Mouse (Mus musculus): ENCODE results near the gene Adck1. TPM values are rescaled to one million over a fixed set of nuclear protein-coding genes. Genes with fewer than 3 reads are reported as not detected.

Adck1 gene
- polyA plus RNA-seq, 2 experiments from 2014 or later, result 11.5 to 21.0 TPM

DNA sequence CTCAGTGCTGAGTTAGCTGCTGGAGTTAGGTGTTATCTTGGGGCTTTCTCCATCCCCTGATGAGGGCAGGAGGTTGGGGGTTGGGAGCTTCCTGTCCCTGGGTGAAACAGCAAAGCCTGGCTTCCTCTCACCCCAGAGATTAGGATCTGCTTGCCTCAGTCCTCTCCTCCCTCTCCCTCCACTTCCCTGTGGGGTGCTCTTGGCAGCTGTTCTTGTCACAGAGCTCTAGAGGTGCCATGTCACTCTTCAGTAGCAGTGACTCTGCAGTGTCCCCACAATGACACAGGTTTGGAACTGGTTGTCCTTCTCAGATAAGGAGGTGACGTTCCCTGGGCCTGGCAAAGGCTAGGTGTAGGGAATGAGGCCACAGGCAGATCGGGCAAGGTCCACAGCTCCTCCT lies 68.4 kb downstream of the Adck1 start:
- ATAC-seq, result peak; percentile 89

DNA sequence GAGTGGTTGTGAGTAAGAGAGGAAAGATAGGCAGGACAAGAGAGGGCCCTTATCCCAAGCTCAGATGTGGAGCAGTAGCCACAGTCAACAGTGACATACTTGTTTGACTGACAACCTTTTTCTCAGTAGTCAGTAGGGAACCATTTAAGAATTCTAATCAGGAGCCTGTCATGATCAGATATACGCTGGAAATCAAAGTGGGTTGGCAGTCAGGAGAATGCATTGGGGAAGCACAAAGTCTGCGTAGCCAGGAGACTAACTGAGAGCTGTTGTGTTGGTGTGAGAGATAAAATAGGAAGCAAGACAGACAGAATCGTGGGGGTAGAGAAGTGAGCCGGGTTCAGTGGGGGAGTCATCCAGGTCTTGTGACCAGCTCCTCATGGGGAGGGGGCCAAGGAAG lies 71.9 kb downstream of the Adck1 start:
- no peak for ATAC-seq

DNA sequence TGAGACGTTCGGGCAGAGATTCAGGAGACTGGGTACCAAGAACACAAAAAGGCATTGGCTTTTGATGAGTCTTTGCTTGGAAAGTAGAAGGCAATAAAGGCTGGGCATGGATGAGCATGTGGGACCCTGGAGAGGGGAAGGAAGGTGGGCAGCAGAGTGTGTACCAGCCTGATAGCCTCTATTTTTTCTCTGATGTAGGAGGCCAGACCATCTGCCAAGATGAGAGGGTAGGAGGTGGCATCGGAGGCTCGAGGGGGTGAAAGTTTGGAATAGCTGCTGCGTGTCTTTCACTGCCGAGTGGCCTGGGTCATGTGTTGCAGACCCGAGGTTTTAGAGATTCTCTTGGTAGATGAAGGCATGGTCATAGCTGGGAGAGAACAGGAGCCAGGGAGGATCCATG lies 72.8 kb downstream of the Adck1 start:
- no peak for ATAC-seq

DNA sequence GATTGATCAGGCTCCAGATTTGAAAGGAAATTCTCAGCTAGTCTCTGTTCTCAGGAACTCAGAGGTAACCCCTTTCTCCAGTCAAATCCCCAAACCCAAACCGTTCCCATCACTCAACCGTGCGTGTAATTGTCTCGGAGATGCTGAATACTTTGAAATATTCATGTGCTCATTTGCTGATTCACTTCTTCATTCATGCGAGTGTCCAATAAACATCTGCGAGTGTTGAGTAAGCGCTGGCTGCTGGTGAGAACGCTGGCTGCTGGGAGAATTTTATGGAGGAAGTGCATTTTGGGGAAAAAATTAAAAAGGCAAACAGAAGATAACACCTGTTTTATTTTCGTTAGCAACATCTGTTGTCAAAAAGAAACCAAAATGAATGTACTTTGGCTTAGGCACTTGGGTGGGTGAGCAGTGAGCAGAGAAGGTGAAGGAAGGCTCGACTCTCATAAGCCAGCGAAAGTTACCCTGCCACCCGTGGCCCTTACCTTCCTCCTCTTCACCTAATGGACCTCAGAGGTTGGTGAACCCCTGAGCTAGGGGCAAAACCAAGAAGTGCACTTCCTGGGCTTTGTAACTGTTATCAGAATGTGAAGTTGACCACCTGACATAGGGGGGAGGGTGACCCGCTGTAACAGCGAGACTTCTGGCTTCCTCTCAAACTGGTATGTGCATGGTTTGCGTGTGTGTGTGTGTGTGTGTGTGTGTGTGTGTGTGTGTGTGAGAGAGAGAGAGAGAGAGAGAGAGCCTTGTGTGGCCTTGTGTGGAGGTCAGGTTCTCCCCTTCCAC lies 76.8 kb downstream of the Adck1 start:
- peak; percentile 68 for ATAC-seq

DNA sequence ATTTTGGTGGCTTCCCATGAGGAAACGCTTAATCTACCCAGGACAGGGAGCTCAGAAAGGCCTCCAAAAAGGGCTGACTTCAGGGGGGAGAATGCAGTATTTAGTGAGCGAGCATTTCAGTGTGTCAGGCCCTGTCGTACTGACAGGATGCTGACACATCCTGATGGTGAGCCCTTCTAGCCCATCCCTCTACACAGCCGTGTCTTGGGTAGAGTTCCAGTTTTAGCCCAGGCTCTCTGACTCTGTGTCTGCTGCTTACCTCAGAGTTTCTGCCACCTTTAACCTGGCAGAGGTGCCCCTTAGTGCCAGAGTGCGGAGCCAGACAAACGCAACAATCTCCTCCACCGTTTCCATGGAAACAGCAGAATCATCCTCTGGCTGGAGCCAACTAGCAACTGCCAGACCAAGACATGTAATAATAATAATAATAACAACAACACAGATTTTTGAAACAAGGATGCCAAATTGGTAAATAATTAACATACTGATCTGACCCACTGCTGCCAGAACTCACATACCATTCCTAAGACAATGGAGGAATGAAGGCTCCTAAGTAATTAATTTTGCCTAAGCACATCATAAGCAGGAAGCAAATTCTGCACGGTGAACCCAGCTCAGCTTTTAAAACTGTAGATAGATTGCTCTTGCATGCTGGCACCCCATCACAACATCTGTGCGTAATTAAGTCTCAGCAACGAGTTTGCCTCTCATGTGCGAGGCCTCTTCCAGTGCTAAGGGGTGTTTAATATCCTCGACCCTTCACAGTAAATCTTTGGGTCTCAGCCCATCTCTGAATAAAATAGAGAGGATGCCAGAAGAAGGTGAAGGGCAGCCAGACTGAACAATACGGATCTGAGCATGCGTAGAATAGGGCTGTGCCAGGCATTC lies 81.8 kb downstream of the Adck1 start:
- no peak for ATAC-seq

DNA sequence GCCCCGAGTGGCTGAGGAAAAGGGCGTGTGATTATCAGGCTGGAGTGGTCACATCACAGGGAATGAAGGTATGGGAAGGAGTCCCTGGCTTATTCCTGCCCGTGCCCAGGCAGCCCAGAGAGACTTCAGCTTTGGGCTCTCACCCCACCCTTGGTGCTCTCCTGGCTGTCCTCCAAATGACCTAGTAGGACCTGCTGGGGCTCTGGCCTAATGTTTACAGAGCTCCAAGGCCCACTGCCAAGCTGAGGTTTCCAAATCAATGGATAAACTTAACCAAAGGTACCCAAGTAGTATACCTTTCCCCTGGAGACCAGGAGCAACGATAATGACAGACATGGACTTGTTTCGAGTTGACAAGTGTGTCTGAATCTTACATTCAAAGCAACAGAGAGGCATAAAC lies 83.7 kb downstream of the Adck1 start:
- no peak for ATAC-seq

DNA sequence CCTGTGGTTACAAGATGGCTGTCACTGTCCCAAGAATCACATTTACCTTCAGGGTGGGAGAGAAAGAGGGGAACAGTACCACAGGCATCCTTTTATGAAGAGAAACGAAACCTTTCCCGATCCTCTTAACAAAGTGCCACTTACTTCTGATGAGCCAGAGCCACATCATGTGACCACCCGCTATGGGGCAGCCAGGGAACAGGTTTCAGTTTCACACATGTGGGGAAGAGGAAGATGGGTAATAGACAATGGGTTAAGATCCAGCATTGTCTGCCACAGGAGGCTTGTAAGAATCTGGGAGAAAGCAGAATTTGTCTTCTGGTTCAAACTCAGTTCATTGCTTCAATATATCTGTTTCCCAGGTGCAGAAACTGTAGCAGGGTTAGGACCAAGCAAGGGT lies 85.1 kb downstream of the Adck1 start:
- no peak for ATAC-seq

DNA sequence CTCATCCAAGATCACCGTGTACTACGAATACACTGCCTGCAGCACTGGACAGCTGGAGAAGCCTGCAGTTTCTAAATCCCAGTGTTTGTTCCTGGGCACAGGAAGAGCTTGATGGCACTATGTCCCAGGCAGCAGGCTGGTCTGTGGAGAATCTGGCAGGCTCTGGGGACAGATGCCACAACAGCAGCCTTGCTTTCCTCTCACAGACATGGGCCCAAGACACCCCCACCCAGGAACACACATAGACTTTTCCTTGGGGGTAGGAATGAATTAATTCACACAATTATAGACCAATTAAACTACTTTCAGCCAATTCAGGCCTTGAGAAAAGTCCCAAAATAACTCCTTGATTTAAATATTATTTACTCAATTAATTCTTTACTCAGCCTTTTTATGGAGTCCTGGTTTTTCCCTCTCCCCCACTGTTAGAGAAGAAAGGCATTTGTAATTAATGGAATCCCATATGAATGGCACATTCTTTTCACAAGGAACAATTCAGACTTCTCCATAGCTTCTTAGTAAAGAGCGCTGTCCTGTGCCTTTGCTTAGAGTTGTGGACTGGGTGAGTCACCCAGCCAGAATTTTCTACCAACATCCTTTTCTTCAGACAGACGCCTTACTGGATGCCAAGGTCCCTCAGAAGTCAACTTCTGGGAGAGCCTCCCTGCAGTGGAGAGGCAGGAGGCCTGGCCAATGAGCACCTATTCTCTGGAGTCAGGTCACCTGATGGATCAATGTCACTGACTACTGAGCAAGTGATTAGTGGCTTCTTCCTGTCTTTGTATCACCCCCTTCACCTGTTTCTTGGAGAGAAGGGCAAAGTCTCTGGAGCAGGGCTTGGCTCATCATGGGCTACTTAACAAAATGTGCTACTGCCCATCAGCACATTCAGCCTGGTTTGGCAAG lies 90.6 kb downstream of the Adck1 start:
- no peak for ATAC-seq

DNA sequence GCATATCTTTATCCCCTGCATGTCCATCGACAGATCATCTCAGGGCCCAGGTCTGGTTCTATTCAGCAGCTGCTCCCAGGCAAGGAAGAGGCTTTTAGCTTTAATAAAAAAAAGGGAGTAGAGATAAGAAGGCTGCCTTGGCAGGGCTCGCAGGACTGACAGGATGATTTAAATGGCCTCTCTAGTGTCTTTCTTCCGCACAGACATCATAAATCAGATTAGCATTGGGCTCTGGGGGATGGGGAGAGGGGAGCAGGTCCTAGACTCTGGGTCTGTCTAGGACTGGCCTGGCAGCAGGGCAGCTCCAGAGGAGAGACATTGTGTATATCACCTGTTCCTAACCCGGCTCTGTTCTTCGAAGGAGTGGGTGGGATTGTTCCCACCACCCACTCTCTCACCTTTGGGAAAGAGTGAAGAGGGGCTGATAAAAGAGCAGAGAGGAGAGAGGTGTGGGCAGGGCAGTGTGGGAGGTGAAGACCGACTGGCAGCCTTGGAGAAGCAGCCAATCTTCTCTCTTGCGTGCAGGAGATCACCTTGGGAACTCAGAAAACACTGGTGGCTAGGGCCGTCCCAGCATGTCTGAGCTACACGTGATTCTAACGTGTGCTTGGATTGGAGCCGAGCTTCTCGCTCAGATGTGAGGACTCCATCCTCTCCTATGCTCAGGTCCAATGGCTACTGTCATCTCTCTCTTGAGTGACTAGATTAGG lies 94.5 kb downstream of the Adck1 start:
- no peak for ATAC-seq

DNA sequence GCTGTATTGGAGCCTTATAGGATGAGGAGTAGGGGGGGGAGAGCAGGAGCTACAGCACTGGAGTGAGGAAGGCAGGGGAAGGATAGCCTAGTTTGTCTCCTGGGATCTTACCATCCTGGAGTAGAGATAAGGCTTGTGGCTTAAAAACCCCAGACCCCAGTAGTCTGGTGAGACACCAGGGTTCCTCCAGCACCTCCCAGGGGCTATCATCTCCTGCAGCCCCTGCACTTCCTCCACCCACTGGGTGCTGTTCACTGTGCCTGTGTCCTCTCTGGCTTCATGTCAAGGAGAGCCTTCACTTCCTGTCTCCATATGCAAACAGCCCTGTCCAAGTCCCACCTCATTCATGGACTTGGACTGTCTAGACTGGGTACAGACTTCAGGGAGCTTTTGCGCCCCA lies 96.7 kb downstream of the Adck1 start:
- no peak for ATAC-seq

DNA sequence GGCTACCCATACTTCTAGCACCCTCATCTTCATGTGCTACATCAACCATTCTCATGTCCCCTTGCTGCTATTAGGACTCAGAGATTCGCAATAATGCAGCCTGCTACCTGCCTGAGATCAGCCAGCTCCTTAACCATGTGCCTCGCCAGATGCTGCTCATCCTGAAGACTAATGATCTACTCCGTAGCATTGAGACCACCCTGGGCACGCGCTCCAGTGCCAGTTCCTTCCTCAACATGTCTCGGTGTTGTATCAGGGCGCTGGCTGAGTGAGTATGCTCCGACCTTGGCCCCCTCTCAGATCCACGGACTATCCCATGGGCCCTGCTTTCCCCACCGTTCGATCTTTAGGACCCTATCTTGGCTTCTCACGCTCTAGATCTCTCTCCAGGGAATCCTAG lies 98.6 kb downstream of the Adck1 start:
- ATAC-seq, result no peak

DNA sequence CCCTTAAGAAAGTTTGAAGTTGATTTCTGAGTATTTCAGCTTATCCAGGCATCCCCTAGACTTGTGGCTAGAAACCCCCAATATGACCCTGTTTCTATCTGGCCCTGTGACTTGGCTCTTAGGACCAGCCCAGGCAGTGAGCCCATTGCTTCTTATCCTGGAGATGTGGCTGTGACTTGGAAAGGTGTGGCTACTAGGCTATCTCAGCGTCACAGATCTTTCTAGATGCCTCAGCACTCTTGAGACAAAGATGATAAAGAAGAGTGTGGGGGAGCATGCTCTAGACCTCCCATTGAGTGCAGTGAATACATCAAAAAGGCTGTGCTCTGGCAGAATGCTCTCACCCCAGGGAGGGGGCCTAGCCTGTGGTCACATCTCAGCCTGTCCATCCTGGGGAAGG lies 99.1 kb downstream of the Adck1 start:
- no peak for ATAC-seq

DNA sequence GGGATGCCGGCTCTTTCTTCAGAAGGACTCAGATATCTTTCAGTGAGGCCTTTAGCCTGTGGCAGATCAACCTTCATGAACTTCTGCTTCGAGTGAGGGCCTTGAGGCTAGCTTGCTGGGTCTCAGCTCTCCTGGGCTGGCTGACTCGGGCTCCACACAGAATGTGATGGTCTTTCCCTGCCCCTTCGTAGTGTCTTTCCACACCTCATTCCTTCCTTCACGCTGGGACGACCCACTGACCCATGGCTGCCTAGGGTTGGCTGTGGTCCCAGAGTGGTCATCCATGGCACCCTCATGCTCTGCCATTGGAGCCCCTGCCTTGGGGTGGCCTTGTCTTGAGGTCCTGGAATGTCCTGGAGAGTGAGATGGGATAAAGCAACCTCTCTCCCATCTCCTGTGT lies 100.7 kb downstream of the Adck1 start:
- ATAC-seq, result no peak

DNA sequence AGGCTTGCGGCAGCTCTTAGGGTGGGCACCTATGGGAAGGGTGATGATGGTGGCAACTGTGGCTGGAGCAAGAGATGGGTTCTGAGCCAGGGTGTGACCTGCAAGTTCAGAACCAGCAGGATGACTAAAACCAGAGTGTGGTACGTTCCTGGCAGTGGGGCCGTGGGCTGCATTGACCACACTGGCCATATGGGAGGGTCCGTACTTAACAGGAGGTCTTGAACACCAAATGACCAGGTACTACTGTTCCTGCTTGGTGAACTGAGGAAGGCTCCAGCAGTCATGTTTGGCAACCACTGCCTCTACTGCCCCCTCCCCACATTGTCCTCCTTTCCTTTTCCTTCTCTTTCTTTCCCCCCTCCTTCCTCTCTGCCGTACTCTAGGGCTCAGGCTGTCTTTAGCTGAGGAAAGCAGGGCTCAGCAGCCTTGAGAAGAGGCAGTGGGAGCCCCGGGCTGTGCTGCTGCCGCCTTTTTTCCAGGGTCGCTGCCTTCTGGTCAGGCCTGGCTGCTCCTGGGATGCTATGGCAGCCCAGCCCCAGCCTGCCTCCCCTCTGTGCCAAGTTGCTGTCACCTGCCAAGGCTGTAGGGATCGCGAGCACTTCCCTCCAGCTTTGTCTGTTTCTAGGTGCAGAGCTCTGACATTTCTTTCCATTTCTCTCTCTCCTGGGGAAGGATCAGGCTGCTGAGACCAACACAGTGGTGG lies 103.4 kb downstream of the Adck1 start:
- no peak for ATAC-seq

DNA sequence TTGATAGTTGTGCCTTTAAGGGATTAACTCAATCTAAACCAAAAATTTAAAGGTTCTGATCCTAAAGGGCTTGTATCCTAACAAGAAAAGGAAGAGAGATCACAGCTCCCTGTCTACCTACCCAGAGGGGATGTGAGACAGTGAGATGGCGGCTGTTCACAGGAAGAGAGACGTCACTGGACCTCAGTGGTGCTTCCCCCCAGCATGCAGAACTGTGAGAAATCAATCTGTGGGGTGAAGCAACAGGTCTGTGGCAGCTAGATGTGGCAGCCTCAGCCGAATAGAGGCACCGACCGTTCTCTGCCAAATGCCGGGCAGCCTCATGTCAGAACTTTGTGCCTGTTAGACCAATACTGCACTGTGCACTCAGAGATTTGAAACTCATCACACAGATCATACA lies 106.4 kb downstream of the Adck1 start:
- peak; percentile 94 for ATAC-seq

DNA sequence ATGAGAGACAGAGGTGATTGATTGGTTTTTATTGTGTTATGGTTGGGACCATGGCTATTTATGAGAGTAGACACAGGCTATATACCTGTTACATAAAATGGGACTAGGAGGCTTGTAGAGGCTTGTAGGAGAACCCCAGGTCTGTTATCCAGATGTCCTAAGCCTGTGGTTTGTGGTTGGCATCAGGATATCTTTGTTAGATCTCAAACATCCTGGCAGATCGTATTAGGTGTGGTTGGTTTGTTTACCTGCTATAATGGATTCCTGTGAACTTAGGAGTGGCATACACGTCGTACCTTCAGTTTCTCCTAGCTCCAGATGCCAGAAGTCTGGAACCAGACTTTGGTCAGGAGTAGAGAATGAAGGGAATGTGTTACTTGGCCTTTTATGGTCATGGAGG lies 106.9 kb downstream of the Adck1 start:
- peak; percentile 48 for ATAC-seq

DNA sequence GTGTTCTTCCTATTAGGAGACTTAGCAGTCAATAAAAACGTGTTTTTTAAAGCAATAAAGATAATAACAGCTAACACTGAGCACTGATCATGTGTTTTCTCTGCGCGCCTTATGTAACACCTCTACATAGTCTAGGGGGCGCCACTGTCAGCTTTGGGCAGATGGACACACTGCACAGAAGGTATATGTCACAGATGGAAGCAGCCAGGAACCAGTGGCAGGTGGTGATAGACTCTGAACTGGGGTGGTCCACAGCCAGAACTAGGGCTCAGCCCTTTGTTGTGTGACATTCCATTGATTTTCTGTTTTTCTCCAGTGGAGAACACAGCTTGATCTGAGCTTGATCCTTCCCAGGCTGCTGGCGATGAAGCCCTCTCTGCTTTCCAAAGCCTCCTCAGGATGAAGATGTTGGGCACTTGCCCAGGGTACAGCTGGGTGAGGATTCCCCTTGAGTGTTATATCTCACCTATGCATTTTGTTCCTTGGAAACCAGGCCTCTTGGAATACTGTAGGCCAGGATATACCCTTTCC lies 107.6 kb downstream of the Adck1 start:
- no peak for ATAC-seq

DNA sequence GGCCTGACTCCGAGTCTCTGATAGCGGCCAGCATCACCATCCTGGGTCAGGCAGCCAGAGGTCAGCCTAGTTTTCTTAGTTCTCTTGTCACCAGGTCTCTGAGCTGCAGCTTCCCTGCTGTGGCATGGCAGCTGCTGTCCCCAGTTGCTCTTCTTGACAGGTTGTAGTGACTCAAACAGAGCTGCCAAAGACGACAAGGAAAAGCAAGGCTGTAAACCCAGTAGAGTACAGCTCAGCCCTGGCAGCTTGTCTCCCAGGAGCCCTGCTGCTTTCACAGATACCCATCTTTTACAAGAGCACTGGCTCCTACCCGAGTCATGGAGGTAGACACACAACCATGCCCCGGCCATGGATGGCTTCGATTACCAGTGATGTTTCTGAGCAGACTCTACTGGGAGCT lies 108.3 kb downstream of the Adck1 start:
- no peak for ATAC-seq

DNA sequence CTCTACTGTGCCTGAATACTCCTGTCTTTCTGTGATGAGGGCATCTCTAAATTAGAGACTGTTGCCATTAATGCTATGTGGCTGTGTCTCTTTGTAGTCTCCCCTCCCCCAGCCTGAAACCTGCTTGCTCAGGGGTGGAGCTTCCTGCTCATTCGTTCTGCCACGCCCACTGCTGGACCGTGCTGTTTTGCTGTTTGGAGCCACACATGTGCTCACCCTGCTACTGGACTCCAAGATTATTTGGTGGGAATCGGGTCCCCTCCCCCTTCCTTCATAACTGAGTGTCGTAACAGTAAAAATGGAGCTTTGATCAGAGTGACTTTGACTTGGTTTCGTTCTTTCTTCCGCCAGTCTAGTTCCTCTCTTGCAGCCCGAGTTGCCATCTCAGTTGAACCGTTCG lies 111.5 kb downstream of the Adck1 start:
- ATAC-seq, result peak; percentile 41

DNA sequence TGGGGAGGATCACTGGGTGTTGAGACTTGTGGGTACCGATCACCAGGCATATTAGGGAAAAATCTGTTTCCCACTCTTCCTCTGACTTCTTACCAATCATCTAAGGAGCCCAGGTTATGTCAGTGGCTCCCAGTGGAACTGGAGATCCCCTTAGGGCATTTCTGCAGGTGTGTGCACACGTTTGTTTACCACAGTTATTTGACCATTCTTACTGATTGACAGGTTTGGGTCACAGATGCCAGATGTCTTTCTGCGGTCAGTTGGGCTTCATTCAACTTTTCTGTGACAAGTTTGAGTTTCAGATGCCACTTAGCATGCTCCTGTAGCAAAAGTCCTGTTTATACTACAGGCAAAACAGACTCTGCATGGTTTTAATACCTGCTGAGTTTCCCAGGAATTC lies 112.5 kb downstream of the Adck1 start:
- ATAC-seq, result no peak

DNA sequence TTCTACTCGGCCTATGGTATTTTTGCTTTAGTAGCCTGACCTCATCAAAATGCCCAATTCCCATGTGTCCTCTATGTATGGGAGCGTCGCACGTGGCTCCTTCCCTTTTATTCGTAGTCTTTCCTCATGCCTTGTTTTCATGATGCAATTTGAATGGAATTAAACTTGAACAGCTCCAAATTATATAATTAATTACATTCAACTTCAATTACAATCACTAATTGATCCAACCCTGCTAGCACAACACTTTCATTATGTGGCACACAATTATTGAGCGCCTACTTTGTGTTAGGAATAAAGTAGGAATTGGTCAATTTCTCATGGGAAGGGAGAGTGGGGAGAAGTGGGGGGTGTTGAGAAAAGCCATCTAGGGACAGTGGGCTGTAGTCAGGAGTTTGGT lies 113.4 kb downstream of the Adck1 start:
- ATAC-seq, result no peak

Measured in CD4-positive, CD25-positive, alpha-beta regulatory T cell, adult 4 months (primary cell).